Mouse (Mus musculus): ENCODE measurements around the gene Atp2a2.
A peak's percentile ranks its signal among the peaks of the same experiment; 100 is the strongest.

The Atp2a2 gene

GRCm38 (mm10) chr5:122448869-122449268, 53.2 kb downstream of the Atp2a2 start:
- no peak for DNase-seq

- DNase-seq = no peak
These were observed 54.2 kb downstream of the Atp2a2 start for GRCm38 (mm10) chr5:122447857-122448256.

GRCm38 (mm10) chr5:122445051-122445610, 56.9 kb downstream of the Atp2a2 start:
- DNase-seq = no peak

- DNase-seq = no peak
These were observed 57.5 kb downstream of the Atp2a2 start for GRCm38 (mm10) chr5:122444492-122444891.

GRCm38 (mm10) chr5:122440095-122440630, 61.9 kb downstream of the Atp2a2 start:
- DNase-seq = peak in 1 of 2 experiments; percentile 35

- peak; percentile 38 to 56 for DNase-seq
These were observed 62.5 kb downstream of the Atp2a2 start for GRCm38 (mm10) chr5:122439400-122440094.

- DNase-seq = peak in 1 of 2 experiments; percentile 42
These were observed 67.5 kb downstream of the Atp2a2 start for GRCm38 (mm10) chr5:122434541-122434940.

GRCm38 (mm10) chr5:122431221-122431620, 70.8 kb downstream of the Atp2a2 start:
- no peak for DNase-seq

GRCm38 (mm10) chr5:122430036-122430775, 71.8 kb downstream of the Atp2a2 start:
- no peak for DNase-seq

- DNase-seq = no peak
These were observed 76.5 kb downstream of the Atp2a2 start for GRCm38 (mm10) chr5:122425550-122425949.

- peak in 1 of 2 experiments; percentile 44 for DNase-seq
These were observed 78.9 kb downstream of the Atp2a2 start for GRCm38 (mm10) chr5:122423083-122423482.

- peak; percentile 89 to 94 for DNase-seq
These were observed 79.7 kb downstream of the Atp2a2 start for GRCm38 (mm10) chr5:122422071-122422964.

- peak; percentile 25 to 56 for DNase-seq
These were observed 80.6 kb downstream of the Atp2a2 start, which contains the start of gene Anapc7 for GRCm38 (mm10) chr5:122421271-122422068. Anapc7 (plus strand) TSS chr5:122421693.

- peak; percentile 86 to 87 for DNase-seq
These were observed 81.3 kb downstream of the Atp2a2 start for GRCm38 (mm10) chr5:122420676-122421075.

- DNase-seq = no peak
These were observed 86.6 kb downstream of the Atp2a2 start for GRCm38 (mm10) chr5:122415465-122415864.

GRCm38 (mm10) chr5:122414351-122414750, 87.7 kb downstream of the Atp2a2 start:
- DNase-seq = no peak

GRCm38 (mm10) chr5:122412826-122413225, 89.2 kb downstream of the Atp2a2 start:
- no peak for DNase-seq

GRCm38 (mm10) chr5:122411892-122412291, 90.1 kb downstream of the Atp2a2 start:
- DNase-seq = no peak

- DNase-seq = peak in 1 of 2 experiments; percentile 35
These were observed 92.1 kb downstream of the Atp2a2 start for GRCm38 (mm10) chr5:122409692-122410645.

GRCm38 (mm10) chr5:122405537-122405936, 96.5 kb downstream of the Atp2a2 start:
- DNase-seq = no peak
